Mouse (Mus musculus): Measurements from ENCODE around the gene Sub1. TPM values are rescaled to one million over a fixed set of nuclear protein-coding genes. Genes with fewer than 3 reads are reported as not detected.
A peak's percentile ranks its signal among the peaks of the same experiment; 100 is the strongest.

Gene Sub1
- polyA plus RNA-seq, 1 experiment from 2014 or later = 469 TPM

DNA sequence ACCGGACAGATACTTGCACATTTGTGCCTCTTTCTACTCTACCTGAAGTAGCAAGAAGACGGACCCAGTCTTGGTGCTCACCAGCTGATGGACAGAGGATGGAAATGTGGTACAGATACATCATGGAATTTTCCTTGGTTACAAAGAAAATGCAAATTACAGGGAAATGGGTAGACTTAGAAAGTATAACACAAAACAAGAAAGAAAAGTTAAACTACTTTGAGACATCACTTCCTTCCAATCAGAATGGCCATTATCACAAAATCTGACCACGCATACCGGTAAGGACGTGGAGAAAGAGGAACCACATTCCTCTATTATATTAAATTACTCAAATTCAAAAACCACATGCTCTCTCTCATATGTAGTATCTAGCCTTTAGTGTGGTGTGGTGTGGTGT is 12.1 kb upstream of the Sub1 start:
- no peak overlapping the region for H3K4me2 ChIP-seq
- no peak for ATAC-seq (replicated peaks)
- no peaks in the 10 kb centered on the region for H3K4me1 ChIP-seq
- 97% methylated on average over 5 of the region's 5 CpGs for WGBS
- H3K27ac ChIP-seq = no peak overlapping the region
- H3K4me3 ChIP-seq = no peak overlapping the region
- H3K27me3 ChIP-seq (replicated peaks) = no peaks in the 10 kb centered on the region
- H3K9me3 ChIP-seq = no peaks in the 10 kb centered on the region
- H3K36me3 ChIP-seq (replicated peaks) = no peaks in the 10 kb centered on the region
- H3K9ac ChIP-seq = no peak overlapping the region

DNA sequence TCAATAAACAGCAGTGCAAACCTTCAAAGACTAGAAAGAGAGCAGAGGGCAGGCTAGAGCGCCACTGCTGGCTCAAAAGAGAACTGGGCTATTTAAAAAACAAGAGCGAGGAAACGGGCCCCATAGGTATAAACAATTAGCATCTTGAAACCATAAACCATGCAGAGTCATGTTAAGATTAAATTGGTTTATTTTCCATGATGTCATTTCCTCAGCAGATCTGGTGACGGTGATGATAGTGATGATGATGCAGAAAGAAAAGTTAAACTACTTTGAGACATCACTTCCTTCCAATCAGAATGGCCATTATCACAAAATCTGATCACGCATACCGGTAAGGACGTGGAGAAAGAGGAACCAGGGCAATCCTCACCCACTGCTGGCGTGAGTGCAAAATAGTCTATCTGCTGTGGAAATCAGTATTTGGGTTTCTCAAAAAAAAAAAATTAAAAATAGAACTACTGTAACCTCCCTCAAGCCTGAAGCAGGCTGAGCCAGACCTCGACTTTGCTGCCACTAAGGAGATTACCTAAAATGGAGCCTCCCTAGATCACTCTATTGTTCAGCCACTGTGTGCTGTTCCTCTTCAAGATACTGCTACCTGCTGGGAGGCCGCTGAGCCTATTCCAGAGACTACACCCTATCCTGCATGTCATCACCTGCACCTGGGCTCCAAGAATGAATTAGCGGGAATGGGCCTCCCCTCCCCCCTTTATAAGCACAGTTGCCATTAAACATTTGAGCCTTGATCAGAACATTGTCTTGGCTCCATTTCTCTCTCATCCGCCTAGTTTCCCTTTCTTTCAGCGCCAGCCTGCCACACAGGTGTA is 11.4 kb upstream of the Sub1 start:
- Histone ChIP-seq H3K27me3 (replicated peaks) (no peaks in the 10 kb centered on the region), H3K27ac (no peak overlapping the region), H3K9ac (no peak overlapping the region), H3K4me2 (no peak overlapping the region), H3K36me3 (replicated peaks) (no peaks in the 10 kb centered on the region), H3K4me3 (no peak overlapping the region), H3K9me3 (no peaks in the 10 kb centered on the region), H3K4me1 (no peaks in the 10 kb centered on the region)
- 68% methylated on average over 13 of the region's 13 CpGs for WGBS
- ATAC-seq (replicated peaks) = no peak

DNA sequence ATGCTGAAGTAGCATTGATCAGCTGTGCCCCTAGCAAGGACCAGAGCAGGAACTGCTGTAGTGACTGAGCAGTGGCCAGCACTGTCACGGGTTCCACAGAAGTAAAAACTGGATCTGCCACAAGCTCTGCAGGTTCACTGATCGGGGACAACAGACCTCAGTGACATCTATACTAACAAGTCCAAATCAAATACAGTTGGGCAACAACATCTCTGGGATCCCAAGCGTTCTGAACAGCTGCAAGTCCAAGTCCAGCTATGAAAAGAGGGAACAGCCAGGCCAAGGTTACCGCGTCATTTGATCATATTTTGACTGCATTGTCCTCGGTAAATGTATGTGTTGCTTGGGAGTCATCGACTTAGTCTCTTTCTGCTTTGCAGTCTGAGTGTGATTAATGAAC is 10.6 kb upstream of the Sub1 start:
- H3K4me3 ChIP-seq = no peak overlapping the region
- H3K9ac ChIP-seq = no peak overlapping the region
- H3K4me2 ChIP-seq = no peak overlapping the region
- ATAC-seq (replicated peaks) = no peak
- H3K4me1 ChIP-seq = no peaks in the 10 kb centered on the region
- H3K27ac ChIP-seq = no peak overlapping the region
- no peaks in the 10 kb centered on the region for H3K9me3 ChIP-seq
- 85% methylated on average over 7 of the region's 7 CpGs for WGBS
- no peaks in the 10 kb centered on the region for H3K36me3 ChIP-seq (replicated peaks)
- H3K27me3 ChIP-seq (replicated peaks) = no peaks in the 10 kb centered on the region

DNA sequence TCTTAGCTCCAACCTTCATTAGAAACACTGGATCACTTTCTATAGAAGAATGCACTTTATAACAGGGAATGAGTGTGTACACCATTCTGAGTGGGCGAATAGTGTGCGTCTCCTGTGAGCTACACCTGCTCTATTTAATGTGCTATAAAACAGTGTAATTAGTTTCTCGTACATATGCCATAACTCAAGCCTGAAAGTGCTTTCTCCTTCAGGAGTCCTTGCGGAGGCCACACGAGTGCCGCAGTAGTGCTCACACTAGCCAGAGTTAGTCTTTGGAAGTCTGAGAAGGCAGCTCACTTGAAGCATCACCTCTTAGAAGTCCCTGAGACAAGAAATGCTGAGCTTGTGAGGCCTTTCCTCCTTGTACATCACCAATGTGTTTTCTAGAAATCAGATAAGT is 9.4 kb upstream of the Sub1 start:
- Histone ChIP-seq H3K4me3 (no peak overlapping the region), H3K27me3 (replicated peaks) (no peaks in the 10 kb centered on the region), H3K27ac (no peak overlapping the region), H3K4me1 (no peaks in the 10 kb centered on the region), H3K36me3 (replicated peaks) (no peaks in the 10 kb centered on the region), H3K4me2 (no peak overlapping the region), H3K9ac (no peak overlapping the region), H3K9me3 (no peaks in the 10 kb centered on the region)
- WGBS = 90% methylated on average over 6 of the region's 6 CpGs
- no peak for ATAC-seq (replicated peaks)

DNA sequence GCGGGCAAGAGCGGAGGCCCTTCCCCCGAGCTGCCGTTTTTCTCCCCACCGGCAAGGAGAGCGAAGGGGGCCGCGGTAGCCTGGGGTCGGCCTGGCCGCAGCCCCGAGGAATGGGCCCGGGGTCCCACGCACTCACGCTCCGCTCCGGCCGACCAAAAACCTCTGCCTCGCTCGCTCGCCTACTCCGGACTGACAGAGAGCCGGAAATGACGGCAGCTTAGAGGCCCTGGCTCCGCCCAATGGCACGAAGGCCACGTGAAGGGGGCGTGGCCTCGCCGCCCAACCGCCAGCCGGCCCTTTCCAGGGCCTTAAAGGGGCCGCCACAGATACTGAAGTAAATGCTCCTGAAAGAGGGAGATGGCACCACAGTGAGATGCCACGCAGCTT is 975 bp downstream of the Sub1 start:
- ATAC-seq (replicated peaks) = peak; percentile 100
- Histone ChIP-seq H3K27me3 (replicated peaks) (no peaks in the 10 kb centered on the region), H3K9ac (peak overlapping the region; percentile 68), H3K4me3 (peak overlapping the region; percentile 64), H3K36me3 (replicated peaks) (peaks cover 4% of the 10 kb centered on the region), H3K4me2 (peak overlapping the region; percentile 67), H3K4me1 (peaks cover 25% of the 10 kb centered on the region), H3K9me3 (no peaks in the 10 kb centered on the region), H3K27ac (peak overlapping the region; percentile 83)
- WGBS = 0% methylated on average over 33 of the region's 33 CpGs

DNA sequence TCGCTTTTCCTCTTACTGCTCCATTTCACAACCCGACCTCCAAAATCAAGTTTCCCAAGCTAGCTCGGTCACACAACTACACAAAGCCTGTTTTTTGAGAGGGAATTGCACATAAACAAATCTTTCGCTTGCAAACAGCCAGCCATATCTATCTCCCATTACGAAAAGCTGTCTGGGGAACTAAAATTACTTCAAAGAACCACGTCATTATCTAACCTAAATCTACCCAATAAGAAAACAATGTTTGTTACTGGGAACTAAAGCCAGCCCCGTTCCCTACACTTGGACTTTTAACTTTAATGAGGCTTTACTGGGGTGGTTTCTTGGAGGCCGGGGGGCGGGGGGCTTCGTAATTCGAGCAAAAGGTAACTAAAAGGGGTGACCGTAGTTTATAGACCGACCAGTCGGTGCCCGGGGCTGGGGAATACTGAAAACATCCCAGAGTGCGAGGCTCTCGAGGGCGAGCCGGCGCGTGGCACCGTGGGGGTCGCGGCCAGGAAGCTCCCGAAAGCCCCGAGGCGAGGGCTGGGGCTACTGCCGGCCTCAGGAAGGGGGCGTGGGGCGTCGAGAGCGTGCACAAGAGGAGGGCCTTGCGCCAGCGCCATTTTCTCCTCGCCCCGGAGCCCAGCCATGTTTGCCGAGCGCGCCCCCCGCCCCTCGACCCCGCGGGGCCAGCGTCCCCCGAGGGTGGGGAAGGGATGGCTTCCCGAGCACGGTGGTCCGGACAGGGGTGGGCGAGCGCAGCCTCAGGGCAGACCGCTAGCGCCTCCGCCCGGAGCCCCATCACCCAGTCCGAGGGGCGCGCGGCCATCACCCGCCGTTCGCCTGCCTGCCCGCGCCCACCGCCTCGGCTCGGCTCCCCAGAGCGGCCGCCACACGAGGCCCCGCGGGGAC is 1.6 kb downstream of the Sub1 start:
- H3K4me3 ChIP-seq = peak overlapping the region; percentile 64
- no peaks in the 10 kb centered on the region for H3K27me3 ChIP-seq (replicated peaks)
- ATAC-seq (replicated peaks) = peak; percentile 81
- peaks cover 25% of the 10 kb centered on the region for H3K4me1 ChIP-seq
- WGBS = 1% methylated on average over 68 of the region's 71 CpGs
- H3K4me2 ChIP-seq = peak overlapping the region; percentile 67
- H3K9me3 ChIP-seq = no peaks in the 10 kb centered on the region
- H3K9ac ChIP-seq = peak overlapping the region; percentile 68
- H3K36me3 ChIP-seq (replicated peaks) = peaks cover 9% of the 10 kb centered on the region
- peak overlapping the region; percentile 83 for H3K27ac ChIP-seq

DNA sequence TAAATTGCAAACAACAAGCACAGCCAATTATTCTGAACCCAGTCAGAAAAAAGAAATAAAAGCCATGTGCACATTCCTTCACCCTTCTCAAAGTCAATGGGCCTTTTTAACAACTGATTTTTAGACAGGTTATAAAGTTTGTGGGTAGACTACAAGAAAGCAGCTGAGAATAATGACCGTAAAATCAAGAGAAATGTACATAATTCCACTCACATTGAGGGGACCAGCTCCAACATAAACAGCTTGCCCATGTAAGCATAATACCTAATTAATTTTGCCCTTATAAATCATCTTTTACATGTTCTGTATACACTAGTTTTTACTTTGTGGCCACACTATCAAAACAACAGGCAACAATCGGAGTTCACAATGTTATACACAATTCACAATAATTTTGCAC is 2.8 kb downstream of the Sub1 start:
- peak overlapping the region; percentile 67; the same call in 1 of the 2 replicates for H3K4me2 ChIP-seq
- H3K27ac ChIP-seq = no peak overlapping the region
- WGBS = 81% methylated on average over 2 of the region's 2 CpGs
- peaks cover 20% of the 10 kb centered on the region for H3K36me3 ChIP-seq (replicated peaks)
- peaks cover 25% of the 10 kb centered on the region for H3K4me1 ChIP-seq
- ATAC-seq (replicated peaks) = no peak
- no peaks in the 10 kb centered on the region for H3K27me3 ChIP-seq (replicated peaks)
- H3K9ac ChIP-seq = no peak overlapping the region
- no peaks in the 10 kb centered on the region for H3K9me3 ChIP-seq
- H3K4me3 ChIP-seq = peak overlapping the region; percentile 64

DNA sequence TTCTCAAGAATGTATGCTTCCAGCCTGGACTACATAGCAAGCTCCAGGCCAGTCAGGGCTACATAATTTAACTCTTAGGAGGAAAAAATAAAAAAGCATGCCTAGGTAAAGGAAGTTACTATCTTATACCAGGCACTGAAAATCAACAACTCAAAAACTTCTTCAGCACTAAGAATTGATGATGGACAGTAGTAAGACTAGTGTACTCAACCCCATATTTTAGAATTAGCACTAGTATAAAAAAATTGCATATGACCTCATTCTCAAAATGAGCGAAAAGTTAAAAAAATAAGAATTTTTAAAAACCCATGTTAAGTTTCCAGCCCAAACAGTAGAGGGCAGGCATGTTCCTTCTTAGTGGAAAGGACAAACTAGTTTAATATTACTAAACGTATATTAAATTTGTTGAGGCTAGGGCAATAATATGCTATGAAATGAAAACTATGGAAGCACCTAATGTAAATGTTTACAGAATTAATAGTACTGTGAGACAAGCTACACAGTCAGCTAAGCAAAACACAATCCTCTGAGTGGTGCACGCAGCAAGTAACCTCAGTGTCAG is 5.2 kb downstream of the Sub1 start:
- Histone ChIP-seq H3K4me2 (no peak overlapping the region), H3K9ac (no peak overlapping the region), H3K27ac (no peak overlapping the region), H3K4me3 (no peak overlapping the region), H3K36me3 (replicated peaks) (peaks cover 38% of the 10 kb centered on the region), H3K9me3 (no peaks in the 10 kb centered on the region), H3K4me1 (peaks cover 25% of the 10 kb centered on the region), H3K27me3 (replicated peaks) (no peaks in the 10 kb centered on the region)
- ATAC-seq (replicated peaks) = no peak
- 78% methylated on average over 3 of the region's 3 CpGs for WGBS

DNA sequence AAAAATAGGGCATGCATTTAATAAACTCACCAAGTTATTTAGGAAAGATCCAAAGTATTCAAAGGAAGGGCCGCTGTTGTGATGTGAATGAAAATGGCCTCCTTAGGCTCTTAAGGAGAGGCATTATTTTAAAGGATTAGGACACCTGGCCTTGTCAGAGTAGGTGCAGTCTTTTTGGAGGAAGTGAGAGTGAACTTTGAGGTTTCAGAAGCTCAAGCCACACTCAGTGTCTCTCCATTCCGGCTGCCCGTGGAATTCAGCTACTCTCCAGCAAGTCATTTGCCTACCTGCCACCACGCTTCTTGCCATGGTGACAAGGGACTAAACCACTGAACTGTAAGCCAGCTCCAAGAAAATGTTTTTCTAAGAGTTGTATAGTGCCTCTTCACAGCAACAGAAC is 8.2 kb downstream of the Sub1 start:
- H3K9ac ChIP-seq = no peak overlapping the region
- peaks cover 59% of the 10 kb centered on the region for H3K36me3 ChIP-seq (replicated peaks)
- WGBS = 94% methylated on average over 4 of the region's 4 CpGs
- no peak overlapping the region for H3K4me3 ChIP-seq
- no peaks in the 10 kb centered on the region for H3K27me3 ChIP-seq (replicated peaks)
- H3K9me3 ChIP-seq = no peaks in the 10 kb centered on the region
- peaks cover 4% of the 10 kb centered on the region for H3K4me1 ChIP-seq
- no peak for ATAC-seq (replicated peaks)
- no peak overlapping the region for H3K27ac ChIP-seq
- no peak overlapping the region for H3K4me2 ChIP-seq

DNA sequence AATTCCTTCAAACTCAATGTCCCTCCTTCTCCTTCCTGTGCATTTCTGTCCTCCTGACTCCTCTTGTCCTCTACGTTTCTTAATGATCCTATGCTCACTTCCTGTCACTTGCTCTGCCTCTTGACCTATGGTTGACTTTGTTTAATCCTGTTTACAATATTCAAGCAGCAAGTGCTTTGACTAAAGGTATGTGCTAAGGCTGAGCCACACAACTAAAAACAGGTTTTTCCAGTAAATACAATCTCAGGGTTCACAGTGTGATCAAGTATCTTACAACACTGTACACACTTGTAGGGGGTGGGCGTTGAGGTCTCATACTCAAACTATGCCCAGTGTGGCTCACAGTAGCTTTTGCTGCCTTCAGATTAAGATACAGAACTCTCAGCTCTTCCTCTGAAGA is 8.9 kb downstream of the Sub1 start:
- 82% methylated on average over 2 of the region's 2 CpGs for WGBS
- Histone ChIP-seq H3K36me3 (replicated peaks) (peaks cover 66% of the 10 kb centered on the region), H3K27me3 (replicated peaks) (no peaks in the 10 kb centered on the region), H3K9me3 (no peaks in the 10 kb centered on the region), H3K4me3 (no peak overlapping the region), H3K4me2 (no peak overlapping the region), H3K9ac (no peak overlapping the region), H3K27ac (no peak overlapping the region), H3K4me1 (no peaks in the 10 kb centered on the region)
- ATAC-seq (replicated peaks) = no peak

DNA sequence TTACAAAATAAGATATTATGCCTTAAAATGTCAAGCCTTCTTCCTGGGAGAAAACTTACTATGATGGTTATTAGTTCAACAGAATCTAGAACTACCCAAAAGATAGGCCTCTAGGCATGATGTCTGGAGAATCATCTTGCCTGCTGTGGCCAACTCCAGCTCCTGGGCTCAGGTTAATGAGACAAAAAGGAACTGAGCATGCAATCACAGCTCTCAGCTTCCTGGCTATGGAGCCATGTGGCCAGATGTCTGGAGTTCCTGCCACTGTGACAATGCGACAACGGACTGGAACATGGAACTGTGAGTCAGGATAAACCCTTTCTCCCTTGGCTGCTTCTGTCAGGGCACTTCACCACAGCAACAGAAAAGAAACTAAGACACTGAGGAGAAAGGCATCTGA is 14.8 kb downstream of the Sub1 start:
- Histone ChIP-seq H3K9ac (no peak overlapping the region), H3K4me1 (no peaks in the 10 kb centered on the region), H3K4me2 (no peak overlapping the region), H3K27me3 (replicated peaks) (no peaks in the 10 kb centered on the region), H3K9me3 (no peaks in the 10 kb centered on the region), H3K4me3 (no peak overlapping the region), H3K27ac (no peak overlapping the region), H3K36me3 (replicated peaks) (peaks cover 50% of the 10 kb centered on the region)
- no peak for ATAC-seq (replicated peaks)
- 80% methylated on average over 2 of the region's 2 CpGs for WGBS

DNA sequence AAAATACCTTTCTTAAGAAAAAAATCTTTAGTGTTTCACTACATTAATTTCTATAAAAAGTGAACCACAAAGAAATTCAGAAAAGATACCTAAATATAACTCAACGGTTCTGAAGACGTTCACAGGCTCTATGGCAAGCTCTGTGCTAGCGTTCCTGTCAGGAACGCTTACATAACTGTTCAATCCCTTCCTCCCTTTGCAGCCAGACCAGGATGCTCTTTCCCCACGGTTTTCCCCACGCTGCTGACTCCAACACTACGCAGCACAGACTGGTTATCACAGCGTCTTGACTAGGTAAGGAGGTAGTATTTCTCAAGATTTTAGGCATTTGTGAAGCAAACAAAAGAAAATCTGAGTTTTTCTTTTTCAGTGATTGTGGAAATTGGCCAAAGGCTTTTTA is 15.3 kb downstream of the Sub1 start:
- no peaks in the 10 kb centered on the region for H3K9me3 ChIP-seq
- no peak for ATAC-seq (replicated peaks)
- H3K27me3 ChIP-seq (replicated peaks) = no peaks in the 10 kb centered on the region
- H3K4me1 ChIP-seq = no peaks in the 10 kb centered on the region
- WGBS = 95% methylated on average over 8 of the region's 8 CpGs
- H3K9ac ChIP-seq = no peak overlapping the region
- no peak overlapping the region for H3K27ac ChIP-seq
- peaks cover 47% of the 10 kb centered on the region for H3K36me3 ChIP-seq (replicated peaks)
- no peak overlapping the region for H3K4me3 ChIP-seq
- no peak overlapping the region for H3K4me2 ChIP-seq

Measured in midbrain, embryonic 15.5 days (tissue).